In the genomic region with DNA sequence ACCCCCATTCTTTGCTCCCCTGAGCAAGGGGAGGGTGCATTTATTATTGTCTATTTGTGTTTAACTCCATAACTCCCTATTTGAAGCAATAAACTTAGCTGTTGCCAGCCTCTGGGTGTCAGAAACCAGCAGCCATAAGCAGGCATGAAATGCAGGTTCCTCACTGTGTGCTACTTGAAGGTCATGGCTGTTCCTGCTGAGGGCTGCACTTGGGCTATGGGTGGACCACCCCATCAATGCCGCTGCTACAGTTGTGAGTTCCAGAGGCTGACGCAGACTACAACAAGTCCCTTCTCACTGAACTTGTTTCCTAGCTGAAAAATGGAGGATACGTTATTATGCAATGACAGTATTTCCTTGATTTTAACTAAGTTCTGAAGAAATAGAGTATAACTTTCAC, we compare ENCODE assay signal across 23 mouse cellular contexts.
"Had no signal": no experiment of that assay in that cellular context is flagged by ENCODE, and none has a peak within 500 bp of the region (broad histone marks: within the 10 kb centered on the region; RNA-seq: fewer than 3 reads in every experiment).

No protein-coding gene starts in this region.

- DNase-seq: forebrain, postnatal 0 days; gastrocnemius, postnatal 14 days; gastrocnemius, postnatal 36 days; heart, adult 18-20 months; heart, postnatal 14 days; heart, postnatal 36 days; kidney, adult 11 months; kidney, adult 2 months; kidney, adult 9 months; kidney, postnatal 14 days; kidney, postnatal 36 days; layer of hippocampus, adult 9-11 months; layer of hippocampus, postnatal 36 days had no signal

- H3K27me3 ChIP-seq: forebrain, embryonic 15.5 days; heart, embryonic 12.5 days; hindbrain, embryonic 13.5 days; hindbrain, embryonic 15.5 days; kidney, embryonic 15.5 days; limb, embryonic 13.5 days; limb, embryonic 15.5 days had no signal

- H3K4me2 ChIP-seq: forebrain, embryonic 15.5 days; heart, embryonic 12.5 days; hindbrain, embryonic 13.5 days; hindbrain, embryonic 15.5 days; kidney, embryonic 15.5 days; limb, embryonic 13.5 days; limb, embryonic 15.5 days had no signal

- H3K9ac ChIP-seq: forebrain, embryonic 15.5 days; forebrain, postnatal 0 days; heart, embryonic 12.5 days; hindbrain, embryonic 13.5 days; hindbrain, embryonic 15.5 days; kidney, embryonic 15.5 days; limb, embryonic 13.5 days; limb, embryonic 15.5 days had no signal

- ATAC-seq: forebrain, embryonic 15.5 days; forebrain, postnatal 0 days; hindbrain, postnatal 0 days; intestine, embryonic 16.5 days had no signal

- H3K9me3 ChIP-seq: forebrain, embryonic 15.5 days; hindbrain, embryonic 13.5 days; hindbrain, embryonic 15.5 days; kidney, embryonic 15.5 days; limb, embryonic 15.5 days had no signal

- H3K36me3 ChIP-seq: forebrain, embryonic 15.5 days; heart, embryonic 12.5 days; hindbrain, embryonic 13.5 days; hindbrain, embryonic 15.5 days; kidney, embryonic 15.5 days; limb, embryonic 13.5 days; limb, embryonic 15.5 days had no signal

- H3K4me1 ChIP-seq: forebrain, embryonic 15.5 days; heart, embryonic 12.5 days; hindbrain, embryonic 13.5 days; hindbrain, embryonic 15.5 days; kidney, embryonic 15.5 days; limb, embryonic 15.5 days had no signal

- H3K4me3 ChIP-seq: forebrain, embryonic 15.5 days; heart, embryonic 12.5 days; hindbrain, embryonic 13.5 days; hindbrain, embryonic 15.5 days; kidney, embryonic 15.5 days; limb, embryonic 13.5 days; limb, embryonic 15.5 days had no signal

- H3K27ac ChIP-seq: forebrain, embryonic 15.5 days; hindbrain, embryonic 13.5 days; hindbrain, embryonic 15.5 days; hindbrain, postnatal 0 days; kidney, embryonic 15.5 days; kidney, postnatal 0 days; limb, embryonic 13.5 days; limb, embryonic 15.5 days had no signal
